10 mouse cellular contexts compared by ENCODE assay signal in the genomic region with DNA sequence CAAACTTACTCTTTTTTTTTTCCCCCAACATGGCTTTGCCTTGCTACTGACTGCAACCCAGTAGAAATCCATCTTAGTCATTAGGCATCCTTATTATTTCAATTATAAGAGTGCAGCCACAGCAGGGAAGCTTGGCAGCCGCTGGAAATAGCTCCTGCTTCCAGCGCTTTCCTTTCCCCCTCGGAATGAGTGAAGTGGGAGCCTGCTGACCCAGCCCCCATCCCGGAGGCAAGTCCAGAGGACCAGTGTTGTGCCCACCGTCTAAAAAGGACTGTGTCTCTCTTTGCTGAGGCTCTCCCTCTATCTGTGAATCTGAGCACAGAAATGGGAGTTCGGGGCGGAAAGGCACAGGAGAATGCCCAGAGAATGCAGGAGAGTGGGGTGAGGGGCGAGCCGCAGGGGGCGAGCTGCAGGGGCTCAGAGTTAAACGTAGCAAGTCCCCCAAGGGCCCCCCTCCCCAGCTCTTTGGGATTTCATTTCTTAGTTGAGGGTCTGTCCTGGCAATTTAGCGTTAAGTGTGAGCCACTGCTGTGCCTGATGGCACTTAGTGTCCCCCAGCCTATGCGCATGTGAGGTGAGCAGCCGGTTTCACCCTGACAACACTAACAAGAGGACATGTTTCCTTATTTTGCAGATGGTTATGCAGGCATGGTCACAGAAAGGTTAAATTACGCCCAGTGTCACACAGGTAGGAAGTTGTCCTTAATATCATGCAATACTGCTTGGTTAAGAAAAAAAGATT.
DNase-seq lines count a peak whose midpoint lies in the region; ATAC-seq and TF ChIP-seq lines count a peak whose summit lies in the region.
"Had no signal": no experiment of that assay in that cellular context is flagged by ENCODE, and none has a peak within 500 bp of the region (broad histone marks: within the 10 kb centered on the region; RNA-seq: fewer than 3 reads in every experiment).

No protein-coding gene starts in this region.

- no peak overlapping the region for H3K27ac ChIP-seq in kidney, embryonic 16.5 days (ENCODE audit: low read length)
- no peak overlapping the region for H3K27ac ChIP-seq in kidney, adult 2 months (ENCODE audit: insufficient read depth, low read depth, low read length)
- no peak overlapping the region for H3K27ac ChIP-seq in embryonic facial prominence, embryonic 14.5 days (replicated peaks; ENCODE audit: low read depth, low read length)
- no peak overlapping the region for H3K27ac ChIP-seq in intestine, embryonic 14.5 days (ENCODE audit: low read depth)
- H3K27ac ChIP-seq in neural tube, embryonic 13.5 days (replicated peaks): peak overlapping the region; percentile 47; the same call in 1 of the 2 replicates

- no peak for TF ChIP-seq CTCF in kidney, adult 2 months (conservative IDR thresholded peaks at IDR 0.05; ENCODE audit: insufficient read depth, insufficient read length, low read depth, low read length)

- peak overlapping the region; percentile 45 for H3K4me2 ChIP-seq in kidney, embryonic 16.5 days (replicated peaks; ENCODE audit: low read depth, low read length)
- peak overlapping the region; percentile 36 for H3K4me2 ChIP-seq in embryonic facial prominence, embryonic 14.5 days (ENCODE audit: low read depth, low read length)
- H3K4me2 ChIP-seq in intestine, embryonic 14.5 days (ENCODE audit: low read length): peak overlapping the region; percentile 31
- H3K4me2 ChIP-seq in neural tube, embryonic 13.5 days: peak overlapping the region; percentile 48

- 14% methylated on average over 15 of the region's 15 CpGs for WGBS in kidney, embryonic 16.5 days
- 25% methylated on average over 15 of the region's 15 CpGs for WGBS in kidney, adult 2 months
- WGBS in embryonic facial prominence, embryonic 14.5 days: 17% methylated on average over 14 of the region's 15 CpGs
- WGBS in intestine, embryonic 14.5 days: 17% methylated on average over 15 of the region's 15 CpGs
- WGBS in neural tube, embryonic 13.5 days: 14% methylated on average over 15 of the region's 15 CpGs

- H3K9me3 ChIP-seq in kidney, embryonic 16.5 days (ENCODE audit: low read length): no peaks in the 10 kb centered on the region
- H3K9me3 ChIP-seq in embryonic facial prominence, embryonic 14.5 days (ENCODE audit: control insufficient read depth, low read length): no peaks in the 10 kb centered on the region
- H3K9me3 ChIP-seq in intestine, embryonic 14.5 days (ENCODE audit: control insufficient read depth, low read length): no peaks in the 10 kb centered on the region
- no peaks in the 10 kb centered on the region for H3K9me3 ChIP-seq in neural tube, embryonic 13.5 days

- H3K27me3 ChIP-seq in kidney, embryonic 16.5 days (ENCODE audit: insufficient read depth, low read length): peaks cover 8% of the 10 kb centered on the region
- no peaks in the 10 kb centered on the region for H3K27me3 ChIP-seq in kidney, adult 2 months (replicated peaks; ENCODE audit: control insufficient read depth, insufficient read depth, low read length)
- peaks cover 4% of the 10 kb centered on the region; the same call in 1 of the 2 replicates for H3K27me3 ChIP-seq in embryonic facial prominence, embryonic 14.5 days (replicated peaks; ENCODE audit: control insufficient read depth, insufficient read depth, low read length)
- H3K27me3 ChIP-seq in intestine, embryonic 14.5 days (replicated peaks; ENCODE audit: control insufficient read depth, insufficient read depth, low read length): peaks cover 20% of the 10 kb centered on the region
- peaks cover 9% of the 10 kb centered on the region for H3K27me3 ChIP-seq in neural tube, embryonic 13.5 days

- H3K4me3 ChIP-seq in kidney, embryonic 16.5 days (ENCODE audit: low read length): peak overlapping the region; percentile 17; the same call in 1 of the 2 replicates
- H3K4me3 ChIP-seq in kidney, adult 2 months (ENCODE audit: insufficient read depth, low read depth, low read length): no peak overlapping the region
- H3K4me3 ChIP-seq in embryonic facial prominence, embryonic 14.5 days (ENCODE audit: low read depth, low read length): peak overlapping the region; percentile 15; the same call in 1 of the 2 replicates
- H3K4me3 ChIP-seq in intestine, embryonic 14.5 days (ENCODE audit: low read depth, low read length): peak overlapping the region; percentile 3; the same call in 1 of the 2 replicates
- H3K4me3 ChIP-seq in neural tube, embryonic 13.5 days: peak overlapping the region; percentile 15; the same call in 1 of the 2 replicates

- 0 out of 2 replicates have a peak overlapping the region, but pooled peaks have one; percentile 10 for H3K9ac ChIP-seq in kidney, embryonic 16.5 days (replicated peaks; ENCODE audit: low read length)
- H3K9ac ChIP-seq in embryonic facial prominence, embryonic 14.5 days (ENCODE audit: low read depth, low read length): no peak overlapping the region
- no peak overlapping the region for H3K9ac ChIP-seq in intestine, embryonic 14.5 days (ENCODE audit: low read length)
- peak overlapping the region; percentile 44; the same call in 1 of the 2 replicates for H3K9ac ChIP-seq in neural tube, embryonic 13.5 days

- no peak for DNase-seq in kidney, adult 2 months
- peak; percentile 41 for DNase-seq in embryonic facial prominence, embryonic 14.5 days (ENCODE audit: low spot score)
- DNase-seq in intestine, embryonic 14.5 days (ENCODE audit: low spot score): no peak
- DNase-seq in thymus, postnatal 25 days: no peak
- DNase-seq in adrenal gland, postnatal 10 days: no peak
- DNase-seq: thymus, postnatal 36 days had no signal

- no peaks in the 10 kb centered on the region for H3K36me3 ChIP-seq in kidney, embryonic 16.5 days (ENCODE audit: insufficient read depth, low read length)
- no peaks in the 10 kb centered on the region for H3K36me3 ChIP-seq in kidney, adult 2 months (ENCODE audit: control insufficient read depth, insufficient read depth, low read length)
- H3K36me3 ChIP-seq in embryonic facial prominence, embryonic 14.5 days (ENCODE audit: control insufficient read depth, insufficient read depth, low read length): no peaks in the 10 kb centered on the region
- H3K36me3 ChIP-seq in intestine, embryonic 14.5 days (ENCODE audit: control insufficient read depth, insufficient read depth, low read length): no peaks in the 10 kb centered on the region
- no peaks in the 10 kb centered on the region for H3K36me3 ChIP-seq in neural tube, embryonic 13.5 days
- H3K36me3 ChIP-seq: G1E had no signal

- no peak for TF ChIP-seq POLR2A in kidney, adult 2 months (IDR thresholded peaks at IDR 0.05; ENCODE audit: low read depth, low read length)

- no peak for ATAC-seq in kidney, embryonic 16.5 days (ENCODE audit: low FRiP score, low TSS enrichment)
- ATAC-seq in embryonic facial prominence, embryonic 14.5 days (ENCODE audit: low read depth): 0 out of 2 replicates have a peak, but pooled peaks have one; percentile 22
- no peak for ATAC-seq in intestine, embryonic 14.5 days (replicated peaks; ENCODE audit: low FRiP score, low TSS enrichment, low read depth)
- ATAC-seq in neural tube, embryonic 13.5 days (ENCODE audit: low read depth): peak; percentile 52; the same call in 1 of the 2 replicates
- no peak for ATAC-seq in erythroid progenitor cell, adult 5-6 weeks (replicated peaks; ENCODE audit: low FRiP score, poor library complexity, severe bottlenecking)

- H3K4me1 ChIP-seq in kidney, embryonic 16.5 days (ENCODE audit: insufficient read depth, low read length): no peaks in the 10 kb centered on the region
- H3K4me1 ChIP-seq in kidney, adult 2 months (ENCODE audit: control insufficient read depth, insufficient read depth, low read length): no peaks in the 10 kb centered on the region; the same call in 1 of the 2 replicates
- peaks cover 12% of the 10 kb centered on the region; the same call in 1 of the 2 replicates for H3K4me1 ChIP-seq in embryonic facial prominence, embryonic 14.5 days (ENCODE audit: control insufficient read depth, insufficient read depth, low read length)
- no peaks in the 10 kb centered on the region; the same call in 1 of the 2 replicates for H3K4me1 ChIP-seq in intestine, embryonic 14.5 days (replicated peaks; ENCODE audit: control insufficient read depth, insufficient read depth, low read length)
- H3K4me1 ChIP-seq in neural tube, embryonic 13.5 days (replicated peaks): peaks cover 27% of the 10 kb centered on the region

Comparison
In these comparisons a context has a peak if more than half of its experiments do, and no peak if none do; other contexts are left out.
1. ATAC-seq: peak in embryonic facial prominence, embryonic 14.5 days (single experiment) and neural tube, embryonic 13.5 days (single experiment); none in kidney, embryonic 16.5 days (single experiment), intestine, embryonic 14.5 days (single experiment) and erythroid progenitor cell, adult 5-6 weeks (single experiment).
2. H3K9ac ChIP-seq: peak in kidney, embryonic 16.5 days (single experiment) and neural tube, embryonic 13.5 days (single experiment); none in embryonic facial prominence, embryonic 14.5 days (single experiment) and intestine, embryonic 14.5 days (single experiment).
3. Peak in every context shown above with its lines, with median percentiles within 50 percentile points of each other: H3K4me2 ChIP-seq.